Mouse (Mus musculus): ENCODE data around the gene Gpr132.

The Gpr132 gene

GRCm38 (mm10) chr12:112868178-112869087 is at the start of gene Gpr132:
Gene Gpr132 (minus strand): TSS chr12:112868228.
- no peak for DNase-seq

GRCm38 (mm10) chr12:112917486-112917885 is 49.5 kb upstream of the Gpr132 start:
- no peak for DNase-seq

GRCm38 (mm10) chr12:112916698-112917400 is 48.8 kb upstream of the Gpr132 start:
- DNase-seq = no peak

GRCm38 (mm10) chr12:112915587-112915986 is 47.6 kb upstream of the Gpr132 start:
- no peak for DNase-seq

- DNase-seq = no peak
These were observed 46.5 kb upstream of the Gpr132 start for GRCm38 (mm10) chr12:112914527-112914926.

- DNase-seq = no peak
These were observed 45.1 kb upstream of the Gpr132 start for GRCm38 (mm10) chr12:112912951-112913745.

- DNase-seq = no peak
These were observed 43.7 kb upstream of the Gpr132 start for GRCm38 (mm10) chr12:112911701-112912100.

- DNase-seq = no peak
These were observed 41.0 kb upstream of the Gpr132 start for GRCm38 (mm10) chr12:112908991-112909390.

GRCm38 (mm10) chr12:112905001-112905400 is 37.0 kb upstream of the Gpr132 start:
- no peak for DNase-seq

- DNase-seq = no peak
These were observed 35.9 kb upstream of the Gpr132 start for GRCm38 (mm10) chr12:112903941-112904340.

- peak; percentile 65 for DNase-seq
These were observed 32.6 kb upstream of the Gpr132 start for GRCm38 (mm10) chr12:112900641-112901040.

- DNase-seq = no peak
These were observed 30.9 kb upstream of the Gpr132 start for GRCm38 (mm10) chr12:112898960-112899359.

GRCm38 (mm10) chr12:112898351-112898750 is 30.3 kb upstream of the Gpr132 start:
- DNase-seq = no peak

GRCm38 (mm10) chr12:112897522-112898212 is 29.6 kb upstream of the Gpr132 start:
- no peak for DNase-seq

GRCm38 (mm10) chr12:112894969-112895368 is 26.9 kb upstream of the Gpr132 start:
- DNase-seq = no peak

- DNase-seq = no peak
These were observed 26.4 kb upstream of the Gpr132 start for GRCm38 (mm10) chr12:112894303-112894884.

- no peak for DNase-seq
These were observed 17.4 kb upstream of the Gpr132 start for GRCm38 (mm10) chr12:112885465-112885864.

GRCm38 (mm10) chr12:112881301-112881815 is 13.3 kb upstream of the Gpr132 start:
- no peak for DNase-seq

- DNase-seq = no peak
These were observed 12.6 kb upstream of the Gpr132 start for GRCm38 (mm10) chr12:112880661-112881060.

- no peak for DNase-seq
These were observed 11.7 kb upstream of the Gpr132 start for GRCm38 (mm10) chr12:112879731-112880130.

GRCm38 (mm10) chr12:112877607-112878020 is 9.6 kb upstream of the Gpr132 start:
- no peak for DNase-seq

- DNase-seq = no peak
These were observed 9.1 kb upstream of the Gpr132 start for GRCm38 (mm10) chr12:112877073-112877576.

Measured in right cerebral cortex, postnatal 25 days (tissue).